Mouse (Mus musculus) hindbrain, embryonic 15.5 days (tissue): ENCODE results near the gene Phf1. TPM values are rescaled to one million over a fixed set of nuclear protein-coding genes. Genes with fewer than 3 reads are reported as not detected.

Experiments
- ATAC-seq: fragments of 200-750 bp; cut with Nextera tagmentation; 2 replicates; pipeline ENCODE4 v1.8.0; 2017; ENCODE audit warnings: low read depth, moderate number of reproducible peaks, moderate TSS enrichment; ENCODE audit not compliant: low FRiP score
- H3K27ac ChIP-seq: fragments of 300-500 bp; sonication (generic); replicated peaks from 2 replicates; pipeline ENCODE4 v1.5.1; 2015; ENCODE audit warnings: mild to moderate bottlenecking, inconsistent platforms
- H3K27me3 ChIP-seq: fragments of 300-500 bp; sonication (generic); 2 replicates; pipeline ENCODE4 v1.6.1; 2015; ENCODE audit warnings: control low read depth, inconsistent platforms
- H3K36me3 ChIP-seq: fragments of 300-500 bp; sonication (generic); 2 replicates; pipeline ENCODE4 v1.6.1; 2015; ENCODE audit warnings: control low read depth, inconsistent platforms
- H3K4me1 ChIP-seq: fragments of 300-500 bp; sonication (generic); replicated peaks from 2 replicates; pipeline ENCODE4 v1.6.1; 2015; ENCODE audit warnings: control low read depth, inconsistent platforms
- H3K4me2 ChIP-seq: fragments of 300-500 bp; sonication (generic); 2 replicates; pipeline ENCODE4 v1.6.1; 2015; ENCODE audit warnings: moderate library complexity, mild to moderate bottlenecking, inconsistent platforms
- H3K4me3 ChIP-seq: fragments of 300-500 bp; sonication (generic); 2 replicates; pipeline ENCODE4 v1.5.1; 2015; ENCODE audit warnings: mild to moderate bottlenecking, inconsistent platforms
- H3K9ac ChIP-seq: fragments of 300-500 bp; sonication (generic); 2 replicates; pipeline ENCODE4 v1.6.1; 2015; ENCODE audit warnings: inconsistent platforms
- H3K9me3 ChIP-seq: fragments of 300-500 bp; sonication (generic); 2 replicates; pipeline ENCODE4 v1.6.1; 2016; ENCODE audit warnings: control low read depth, inconsistent platforms
- WGBS: fragments of 180-500 bp; shearing (Covaris S2); methylation state at CpG from one replicate; pipeline ENCODE4 v1.1.7; 2015; 5-methylcytosine and 5-hydroxymethylcytosine counted together
- polyA plus RNA-seq: library from polyadenylated mRNA; unstranded; fragments of >200 nt; fragmentation: Nextera tagmentation; extraction: Ambion mirVana; gene quantifications from 2 replicates; pipeline ENCODE4 v1.2.1, GENCODE M21; 2015

Phf1 gene
- polyA plus RNA-seq, 1 experiment from 2014 or later = 34.7 TPM

DNA sequence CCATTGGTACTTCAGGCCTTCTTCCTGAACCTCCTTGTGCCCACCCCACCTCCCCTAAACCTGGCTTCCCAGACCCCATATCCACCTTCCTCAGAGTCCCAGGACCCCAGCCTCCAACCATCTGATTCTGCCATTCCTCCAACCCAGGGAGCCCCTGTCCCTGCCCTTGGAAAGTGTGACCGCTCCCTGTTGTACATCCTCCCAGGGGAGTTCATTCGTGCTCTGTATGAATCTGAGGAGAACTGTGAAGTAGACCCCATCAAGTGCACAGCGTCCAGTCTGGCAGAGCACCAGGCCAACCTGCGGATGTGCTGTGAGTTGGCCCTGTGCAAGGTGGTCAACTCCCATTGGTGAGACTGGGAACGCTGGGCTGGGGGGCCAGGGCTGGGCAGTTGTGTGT lies 25.0 kb downstream of the Phf1 start:
- no peaks in the 10 kb centered on the region for H3K27me3 ChIP-seq
- H3K4me2 ChIP-seq = no peak overlapping the region
- no peak for ATAC-seq
- H3K36me3 ChIP-seq = peaks cover 80% of the 10 kb centered on the region
- WGBS = 97% methylated on average over 5 of the region's 5 CpGs
- H3K4me3 ChIP-seq = no peak overlapping the region
- no peaks in the 10 kb centered on the region for H3K9me3 ChIP-seq
- H3K27ac ChIP-seq = no peak overlapping the region
- H3K9ac ChIP-seq = no peak overlapping the region
- peaks cover 13% of the 10 kb centered on the region for H3K4me1 ChIP-seq

GRCm38 (mm10) chr17:26958880-26959279 lies 26.0 kb downstream of the Phf1 start:
- Histone ChIP-seq H3K36me3 (peaks cover 88% of the 10 kb centered on the region), H3K4me3 (no peak overlapping the region), H3K4me2 (no peak overlapping the region), H3K9ac (no peak overlapping the region), H3K4me1 (peaks cover 3% of the 10 kb centered on the region), H3K27ac (no peak overlapping the region), H3K9me3 (no peaks in the 10 kb centered on the region), H3K27me3 (no peaks in the 10 kb centered on the region)
- no peak for ATAC-seq
- 63% methylated on average over 5 of the region's 5 CpGs for WGBS

GRCm38 (mm10) chr17:26959815-26960214 lies 27.0 kb downstream of the Phf1 start:
- no peak for ATAC-seq
- no peaks in the 10 kb centered on the region for H3K9me3 ChIP-seq
- H3K27ac ChIP-seq = no peak overlapping the region
- no peak overlapping the region for H3K4me2 ChIP-seq
- H3K36me3 ChIP-seq = peaks cover 93% of the 10 kb centered on the region
- H3K27me3 ChIP-seq = no peaks in the 10 kb centered on the region
- H3K9ac ChIP-seq = no peak overlapping the region
- H3K4me3 ChIP-seq = no peak overlapping the region
- H3K4me1 ChIP-seq = no peaks in the 10 kb centered on the region
- WGBS = 94% methylated on average over 4 of the region's 4 CpGs

DNA sequence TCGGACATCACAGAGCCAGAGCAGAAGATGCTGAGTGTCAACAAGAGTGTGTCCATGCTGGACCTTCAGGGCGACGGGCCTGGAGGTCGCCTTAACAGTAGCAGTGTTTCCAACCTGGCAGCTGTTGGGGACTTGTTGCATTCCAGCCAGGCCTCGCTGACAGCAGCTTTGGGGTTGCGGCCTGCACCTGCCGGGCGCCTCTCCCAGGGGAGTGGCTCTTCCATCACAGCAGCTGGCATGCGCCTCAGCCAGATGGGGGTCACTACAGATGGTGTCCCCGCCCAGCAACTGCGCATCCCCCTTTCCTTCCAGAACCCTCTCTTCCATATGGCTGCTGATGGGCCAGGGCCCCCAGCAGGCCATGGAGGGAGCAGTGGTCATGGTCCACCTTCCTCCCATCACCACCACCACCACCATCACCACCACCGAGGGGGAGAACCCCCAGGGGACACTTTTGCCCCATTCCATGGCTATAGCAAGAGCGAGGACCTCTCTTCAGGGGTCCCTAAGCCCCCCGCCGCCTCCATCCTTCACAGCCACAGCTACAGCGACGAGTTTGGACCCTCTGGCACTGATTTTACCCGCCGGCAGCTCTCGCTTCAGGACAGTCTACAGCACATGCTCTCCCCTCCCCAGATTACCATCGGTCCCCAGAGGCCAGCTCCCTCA lies 28.9 kb downstream of the Phf1 start:
- no peak overlapping the region for H3K27ac ChIP-seq
- WGBS = 89% methylated on average over 21 of the region's 21 CpGs
- no peaks in the 10 kb centered on the region for H3K27me3 ChIP-seq
- no peaks in the 10 kb centered on the region for H3K4me1 ChIP-seq
- ATAC-seq = no peak
- H3K9ac ChIP-seq = no peak overlapping the region
- H3K4me3 ChIP-seq = no peak overlapping the region
- H3K4me2 ChIP-seq = no peak overlapping the region
- peaks cover 91% of the 10 kb centered on the region for H3K36me3 ChIP-seq
- H3K9me3 ChIP-seq = no peaks in the 10 kb centered on the region

DNA sequence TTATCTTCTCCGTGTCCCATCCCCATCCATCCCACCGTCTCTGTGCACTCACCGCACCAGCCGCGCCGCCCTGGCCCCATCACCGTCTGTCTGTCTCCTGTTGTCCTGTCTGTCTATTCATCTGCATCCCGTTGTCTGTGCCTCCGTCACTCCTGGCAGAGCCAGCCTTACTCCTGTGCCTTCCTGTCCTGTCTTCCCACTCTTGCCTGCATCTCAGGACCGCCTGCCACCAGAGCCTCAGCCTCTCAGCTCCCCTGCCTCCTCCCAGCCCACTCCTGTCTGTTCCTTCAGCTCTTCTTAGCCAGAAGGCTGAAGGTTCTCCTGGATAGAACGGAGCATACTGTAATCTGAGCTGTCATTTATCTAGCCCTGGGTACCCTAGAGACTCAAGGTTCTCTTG lies 34.1 kb downstream of the Phf1 start:
- WGBS = 93% methylated on average over 11 of the region's 11 CpGs

GRCm38 (mm10) chr17:26967477-26967876 lies 34.6 kb downstream of the Phf1 start:
- Histone ChIP-seq H3K4me2 (no peak overlapping the region), H3K27ac (no peak overlapping the region), H3K4me3 (no peak overlapping the region), H3K4me1 (peaks cover 16% of the 10 kb centered on the region), H3K9ac (no peak overlapping the region), H3K36me3 (peaks cover 65% of the 10 kb centered on the region), H3K27me3 (no peaks in the 10 kb centered on the region), H3K9me3 (no peaks in the 10 kb centered on the region)
- ATAC-seq = no peak
- WGBS = 89% methylated on average over 6 of the region's 6 CpGs

More for the DNA sequence above, 34.1 kb downstream of the Phf1 start:
- H3K4me1 ChIP-seq = peaks cover 11% of the 10 kb centered on the region
- no peak overlapping the region for H3K9ac ChIP-seq
- H3K27me3 ChIP-seq = no peaks in the 10 kb centered on the region
- no peak overlapping the region for H3K4me3 ChIP-seq
- H3K4me2 ChIP-seq = no peak overlapping the region
- H3K27ac ChIP-seq = no peak overlapping the region
- peaks cover 69% of the 10 kb centered on the region for H3K36me3 ChIP-seq
- ATAC-seq = no peak
- H3K9me3 ChIP-seq = no peaks in the 10 kb centered on the region

DNA sequence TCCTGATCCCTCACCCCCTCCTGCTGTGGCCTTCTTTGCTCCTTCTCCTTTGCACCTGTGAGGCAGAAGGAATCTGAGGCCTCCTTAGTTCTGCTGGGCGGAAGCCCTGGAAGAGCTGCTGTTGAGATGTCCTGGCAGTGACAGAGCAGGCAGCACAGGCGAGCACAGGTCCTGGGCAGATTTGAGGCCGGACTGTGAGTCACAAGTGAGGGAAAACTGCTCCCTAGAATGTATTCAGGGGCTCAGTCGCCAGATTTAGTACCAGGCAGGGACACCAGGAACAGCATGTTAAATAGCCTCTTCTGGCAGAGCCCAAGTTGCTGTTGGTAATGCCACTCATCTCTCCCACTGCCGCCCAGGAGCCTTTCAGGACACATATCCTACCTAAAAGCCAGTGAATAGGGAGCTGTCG lies 35.4 kb downstream of the Phf1 start:
- no peak for ATAC-seq
- H3K4me1 ChIP-seq = peaks cover 18% of the 10 kb centered on the region
- H3K27ac ChIP-seq = no peak overlapping the region
- H3K4me3 ChIP-seq = no peak overlapping the region
- WGBS = 79% methylated on average over 6 of the region's 6 CpGs
- no peak overlapping the region for H3K4me2 ChIP-seq
- H3K9me3 ChIP-seq = no peaks in the 10 kb centered on the region
- H3K9ac ChIP-seq = no peak overlapping the region
- H3K36me3 ChIP-seq = peaks cover 57% of the 10 kb centered on the region
- no peaks in the 10 kb centered on the region for H3K27me3 ChIP-seq

DNA sequence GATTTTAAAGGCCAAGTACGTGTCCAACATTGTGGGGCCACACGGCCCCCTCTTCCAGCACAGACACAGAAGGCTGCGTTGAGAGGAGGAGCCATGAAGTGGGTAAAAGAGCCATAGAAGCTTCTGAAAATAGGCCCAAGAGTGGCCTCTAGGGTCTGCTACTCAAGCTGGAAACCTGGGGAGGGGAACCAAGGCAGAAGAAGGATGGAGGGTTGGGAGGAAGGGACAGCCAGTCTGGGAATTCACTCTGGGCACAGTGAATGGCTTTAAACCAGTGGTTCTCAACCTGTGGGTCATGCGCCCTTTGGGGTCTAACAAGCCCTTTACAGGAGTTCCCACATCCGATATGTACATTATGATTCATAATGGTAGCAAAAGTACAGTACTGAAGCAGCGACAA lies 36.4 kb downstream of the Phf1 start:
- Histone ChIP-seq H3K4me2 (no peak overlapping the region), H3K4me1 (peaks cover 26% of the 10 kb centered on the region), H3K9me3 (no peaks in the 10 kb centered on the region), H3K36me3 (peaks cover 49% of the 10 kb centered on the region), H3K4me3 (no peak overlapping the region), H3K27ac (no peak overlapping the region), H3K9ac (no peak overlapping the region), H3K27me3 (no peaks in the 10 kb centered on the region)
- 88% methylated on average over 6 of the region's 6 CpGs for whole genome bisulfite sequencing
- no peak for ATAC-seq

DNA sequence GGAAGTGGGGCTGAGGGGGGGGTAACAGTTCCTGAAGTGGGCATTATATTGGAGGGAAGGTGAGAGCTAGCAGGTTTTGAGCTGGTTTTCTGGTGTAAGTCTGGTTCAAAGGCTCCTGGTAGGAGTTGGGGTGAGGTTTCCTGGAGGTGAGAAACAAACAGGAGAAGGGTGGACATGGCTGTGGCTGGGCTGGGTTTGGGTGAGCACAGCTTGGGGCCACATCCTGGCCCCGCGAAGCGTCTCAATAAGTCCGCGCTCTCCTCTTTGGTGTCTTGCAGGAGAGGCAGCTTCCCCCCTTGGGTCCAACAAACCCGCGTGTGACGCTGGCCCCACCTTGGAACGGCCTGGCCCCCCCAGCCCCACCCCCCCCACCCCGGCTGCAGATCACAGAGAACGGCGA lies 37.4 kb downstream of the Phf1 start:
- Histone ChIP-seq H3K27me3 (no peaks in the 10 kb centered on the region), H3K4me1 (peaks cover 35% of the 10 kb centered on the region), H3K27ac (no peak overlapping the region), H3K4me2 (no peak overlapping the region), H3K36me3 (peaks cover 48% of the 10 kb centered on the region), H3K4me3 (no peak overlapping the region), H3K9me3 (no peaks in the 10 kb centered on the region), H3K9ac (no peak overlapping the region)
- 67% methylated on average over 12 of the region's 12 CpGs for whole genome bisulfite sequencing
- ATAC-seq = no peak

DNA sequence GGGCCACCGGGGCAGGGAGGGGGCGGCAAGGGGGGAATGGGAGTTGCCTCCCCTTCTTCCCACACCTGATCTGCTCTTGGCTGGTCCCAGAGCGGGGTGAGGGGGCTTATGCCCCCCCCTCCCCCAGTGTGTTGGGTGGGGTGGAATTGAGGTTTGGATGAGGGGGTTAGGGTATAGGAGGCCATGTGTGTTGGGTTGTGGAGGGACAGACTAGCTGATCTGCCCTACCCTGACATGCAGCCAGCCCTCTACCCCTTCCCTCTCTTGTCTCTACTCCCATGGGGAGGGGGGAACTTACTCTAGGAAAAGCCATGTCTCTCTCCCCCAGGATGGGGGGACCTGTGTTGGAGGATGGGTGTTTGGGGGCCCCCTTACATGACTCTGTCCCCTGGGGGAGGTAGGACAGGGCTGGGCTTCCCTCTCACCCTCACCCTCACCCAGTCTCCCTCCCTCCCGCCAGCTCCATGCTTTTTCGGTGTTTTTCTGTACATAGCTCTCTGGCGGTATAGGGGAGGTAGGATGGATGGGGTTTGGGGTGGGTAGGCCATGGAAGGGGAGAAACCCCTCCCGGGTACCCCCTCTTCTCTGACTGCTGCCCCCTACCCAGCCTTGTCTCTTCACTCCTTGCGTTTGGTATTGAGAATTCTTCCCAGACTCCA lies 38.5 kb downstream of the Phf1 start:
- ATAC-seq = no peak
- Histone ChIP-seq H3K4me1 (peaks cover 47% of the 10 kb centered on the region), H3K9ac (no peak overlapping the region), H3K4me3 (no peak overlapping the region), H3K9me3 (no peaks in the 10 kb centered on the region), H3K27me3 (no peaks in the 10 kb centered on the region), H3K27ac (peak overlapping the region; percentile 5; the same call in 1 of the 2 replicates), H3K4me2 (peak overlapping the region; percentile 94), H3K36me3 (peaks cover 49% of the 10 kb centered on the region)
- WGBS = 46% methylated on average over 8 of the region's 8 CpGs

- no peak for ATAC-seq
- Histone ChIP-seq H3K4me2 (peak overlapping the region; percentile 94), H3K4me1 (peaks cover 54% of the 10 kb centered on the region), H3K4me3 (peak overlapping the region; percentile 86), H3K9ac (peak overlapping the region; percentile 80), H3K27ac (peak overlapping the region; percentile 84), H3K9me3 (no peaks in the 10 kb centered on the region), H3K27me3 (no peaks in the 10 kb centered on the region), H3K36me3 (peaks cover 48% of the 10 kb centered on the region)
- 1% methylated on average over 3 of the region's 3 CpGs for whole genome bisulfite sequencing
Observed at GRCm38 (mm10) chr17:26972107-26972506, 39.3 kb downstream of the Phf1 start.

DNA sequence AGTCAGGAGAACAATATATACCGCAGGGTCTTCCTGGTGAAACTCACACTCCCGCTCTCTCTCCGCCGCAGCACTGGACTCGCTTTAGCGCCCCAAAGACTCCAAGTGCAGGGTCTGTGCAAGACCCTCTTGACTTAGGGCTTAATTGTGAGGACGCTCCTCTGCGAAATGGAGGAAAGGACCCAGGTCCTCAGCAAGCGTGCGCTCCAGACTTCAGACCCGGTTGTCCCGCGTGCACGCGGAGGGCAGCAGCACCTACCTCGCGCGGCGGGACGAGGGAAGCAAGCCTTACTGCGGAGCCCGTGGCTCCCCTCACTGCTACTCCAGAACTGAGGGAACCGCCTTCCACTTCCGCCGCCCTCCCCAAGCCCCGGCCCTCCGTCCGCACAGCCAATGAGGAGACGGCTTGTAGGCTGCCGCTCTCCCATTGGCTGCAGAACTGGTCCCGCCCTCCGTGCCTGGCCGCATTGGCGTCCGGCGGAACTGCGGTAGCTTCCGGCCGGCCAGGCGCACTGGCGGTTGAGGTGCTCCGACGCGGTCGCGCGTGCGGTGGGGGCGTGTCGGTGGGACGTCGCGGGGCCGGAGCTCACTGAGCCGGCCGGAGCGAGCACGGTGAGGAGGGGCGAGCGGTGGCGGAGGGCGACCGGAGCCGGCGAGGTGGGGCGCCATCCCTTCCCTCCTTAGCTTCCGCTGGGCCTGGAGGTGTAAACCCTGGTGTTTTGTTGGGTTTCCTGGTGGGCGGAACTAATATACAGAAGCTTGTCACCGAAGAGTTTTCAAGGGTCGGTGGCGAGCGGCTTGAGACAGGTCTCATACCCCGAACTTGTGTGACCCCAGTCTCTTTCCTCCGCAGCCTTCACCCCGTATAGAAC lies 40.1 kb downstream of the Phf1 start, which contains the start of gene Zbtb9:
Gene Zbtb9 (plus strand): TSS at position 465 of the 872 bp plus-strand sequence.
- peaks cover 55% of the 10 kb centered on the region for H3K4me1 ChIP-seq

More for the DNA sequence above, 40.1 kb downstream of the Phf1 start, which contains the start of gene Zbtb9:
- peak within 1 kb of the TSS; percentile 86 for H3K4me3 ChIP-seq
- no peaks in the 10 kb centered on the region for H3K9me3 ChIP-seq
- peak within 1 kb of the TSS; percentile 84 for H3K27ac ChIP-seq
- H3K36me3 ChIP-seq = peaks cover 46% of the 10 kb centered on the region
- ATAC-seq = peak; percentile 98
- WGBS = under 1% methylated on average over 75 of the region's 75 CpGs
- H3K27me3 ChIP-seq = no peaks in the 10 kb centered on the region
- peak within 1 kb of the TSS; percentile 94 for H3K4me2 ChIP-seq
- peak within 1 kb of the TSS; percentile 80 for H3K9ac ChIP-seq
